Mouse (Mus musculus): ENCODE data around the gene Camk2b.
"Not testable (repeated sequence)": the region's sequence is repeated elsewhere in the genome, so short reads cannot be mapped to it uniquely, and the experiment has no call there.

Gene Camk2b

GRCm38 (mm10) chr11:5947796-5948195 lies 118.4 kb downstream of the Camk2b start:
- no peak for DNase-seq (ENCODE audit: low read depth, low spot score)

- no peak for DNase-seq (ENCODE audit: low read depth, low spot score)
These were observed 121.1 kb downstream of the Camk2b start for GRCm38 (mm10) chr11:5945096-5945495.

GRCm38 (mm10) chr11:5942966-5943365 lies 123.2 kb downstream of the Camk2b start:
- DNase-seq (ENCODE audit: low read depth, low spot score), result no peak

- DNase-seq (ENCODE audit: low read depth, low spot score), result not testable (repeated sequence)
These were observed 131.6 kb downstream of the Camk2b start for GRCm38 (mm10) chr11:5934531-5934930.

- DNase-seq (ENCODE audit: low read depth, low spot score), result not testable (repeated sequence)
These were observed 134.2 kb downstream of the Camk2b start for GRCm38 (mm10) chr11:5931947-5932346.

- DNase-seq (ENCODE audit: low read depth, low spot score), result no peak
These were observed 135.6 kb downstream of the Camk2b start for GRCm38 (mm10) chr11:5930578-5930977.

GRCm38 (mm10) chr11:5926696-5927220 lies 139.4 kb downstream of the Camk2b start:
- DNase-seq (ENCODE audit: low read depth, low spot score), result no peak

- DNase-seq (ENCODE audit: low read depth, low spot score), result no peak
These were observed 141.5 kb downstream of the Camk2b start for GRCm38 (mm10) chr11:5924699-5925098.

- no peak for DNase-seq (ENCODE audit: low read depth, low spot score)
These were observed 145.7 kb downstream of the Camk2b start for GRCm38 (mm10) chr11:5920323-5920960.

Data from brain, adult 2 months (tissue).